Mouse (Mus musculus) E14TG2a.4 (cell line): ENCODE measurements around the gene Aph1a.

Source experiments
- CTCF ChIP-seq: conservative IDR thresholded peaks from 2 replicates; pipeline ENCODE4 v1.5.1; 2014; ENCODE audit warnings: low read length
- POU5F1 ChIP-seq: IDR thresholded peaks from 2 replicates; pipeline ENCODE4 v1.6.1; 2014; ENCODE audit warnings: low read length, borderline replicate concordance

- no peak for TF ChIP-seq CTCF
- TF ChIP-seq POU5F1, result no peak
Observed at GRCm38 (mm10) chr3:95901616-95902372, 8.0 kb downstream of the Aph1a start.
